Mouse (Mus musculus) adrenal gland, postnatal 10 days (tissue): ENCODE measurements at regions not wholly inside any gene's neighbourhood (a gene's known extent, or its start where the extent isn't known, plus 50 kb on each side); places are given as distances from the start of the nearest gene placed in this dataset.

Source experiments
- DNase-seq: peaks from one replicate; pipeline ENCODE4 v3.0.0; 2021; ENCODE audit warnings: mixed read lengths

DNA sequence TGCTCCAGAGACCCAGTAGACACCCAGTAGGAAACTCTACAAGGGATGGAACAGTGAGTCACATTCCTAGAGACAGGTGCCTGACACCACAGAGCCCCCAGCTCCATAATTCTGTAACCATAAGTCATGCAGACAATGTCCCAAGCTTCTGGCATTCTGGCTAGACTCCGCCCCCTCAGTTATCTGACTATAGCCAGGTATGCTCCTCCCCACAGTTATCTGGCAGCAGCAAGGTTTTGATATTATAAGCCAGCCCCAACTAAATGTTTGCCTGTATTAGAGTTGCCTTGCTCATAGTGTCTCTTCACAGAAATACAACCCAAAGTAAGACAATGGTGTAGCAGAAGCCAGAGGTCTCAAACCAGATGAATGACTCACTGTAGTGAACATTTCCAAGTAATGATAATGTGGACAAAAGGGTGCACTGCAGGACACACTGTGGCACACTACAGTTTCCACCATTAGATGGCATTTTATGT, 121.4 kb upstream of the Otogl start:
- DNase-seq, result no peak

- no peak for DNase-seq
Measured at GRCm38 (mm10) chr10:108027506-108027905, 115.6 kb upstream of the Otogl start.

GRCm38 (mm10) chr10:108024227-108024626, 112.3 kb upstream of the Otogl start:
- DNase-seq, result no peak

- no peak for DNase-seq
Measured at GRCm38 (mm10) chr10:108016552-108016951, 104.6 kb upstream of the Otogl start.

- DNase-seq, result no peak
Measured at GRCm38 (mm10) chr10:107994836-107995585, 83.1 kb upstream of the Otogl start.

DNA sequence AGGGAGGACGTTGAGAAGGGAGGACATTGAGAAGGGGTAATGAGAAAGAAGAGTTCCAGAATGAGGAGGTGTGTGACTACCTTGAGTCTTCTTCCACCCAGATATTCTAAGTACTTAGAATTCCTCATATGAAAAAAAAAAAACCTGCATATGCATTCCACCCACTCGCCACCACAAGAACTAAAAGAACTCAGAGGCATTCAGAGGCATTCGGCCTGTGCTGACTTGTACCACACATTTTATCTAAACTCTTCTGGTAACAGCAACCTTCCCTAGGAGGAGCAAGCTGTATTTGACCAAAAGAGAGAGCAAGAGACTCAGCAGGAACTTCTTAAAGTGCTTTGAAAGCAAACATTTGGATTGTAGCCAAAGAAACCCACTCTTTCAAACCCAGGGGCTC, 80.7 kb upstream of the Otogl start:
- no peak for DNase-seq

GRCm38 (mm10) chr10:107990557-107990956, 78.6 kb upstream of the Otogl start:
- DNase-seq, result no peak

DNA sequence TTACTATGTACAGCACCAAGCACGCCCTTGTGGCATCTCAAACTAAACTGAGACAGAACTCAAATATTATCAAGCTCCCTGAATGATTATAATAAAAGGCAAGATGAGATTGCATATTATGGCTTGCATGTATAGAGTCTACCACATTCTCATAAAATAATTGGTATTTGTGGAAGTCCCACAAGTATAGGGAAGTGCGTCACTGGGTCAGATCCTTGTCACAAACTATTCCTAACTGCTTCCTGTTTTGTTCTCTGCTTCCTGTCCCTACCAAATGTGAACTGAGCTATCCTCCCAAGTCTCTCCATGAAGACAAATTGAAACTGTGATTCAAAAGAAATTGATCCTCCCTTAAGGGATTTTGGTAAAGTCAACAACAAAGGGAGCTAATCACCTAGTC, 78.0 kb upstream of the Otogl start:
- DNase-seq, result no peak

- DNase-seq, result no peak
Measured at GRCm38 (mm10) chr10:107982632-107983031, 70.7 kb upstream of the Otogl start.

DNA sequence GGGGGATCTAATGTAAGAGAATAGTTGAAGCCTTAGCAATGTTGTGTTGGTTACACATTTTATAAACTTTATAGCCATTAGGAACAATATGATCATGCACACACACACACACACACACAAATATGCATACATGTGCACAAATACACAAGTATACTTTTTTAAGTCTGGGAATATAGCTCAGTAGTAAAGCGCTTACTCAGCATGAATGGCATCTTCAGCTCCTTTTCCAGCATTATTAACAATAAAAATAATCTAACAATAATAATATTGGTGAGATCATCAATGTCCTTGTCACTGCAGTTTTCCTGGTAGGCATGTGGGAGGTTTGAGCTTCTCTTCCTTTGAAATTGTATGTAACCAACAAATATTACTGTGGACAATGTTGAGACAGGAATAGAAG, 70.1 kb upstream of the Otogl start:
- no peak for DNase-seq

DNA sequence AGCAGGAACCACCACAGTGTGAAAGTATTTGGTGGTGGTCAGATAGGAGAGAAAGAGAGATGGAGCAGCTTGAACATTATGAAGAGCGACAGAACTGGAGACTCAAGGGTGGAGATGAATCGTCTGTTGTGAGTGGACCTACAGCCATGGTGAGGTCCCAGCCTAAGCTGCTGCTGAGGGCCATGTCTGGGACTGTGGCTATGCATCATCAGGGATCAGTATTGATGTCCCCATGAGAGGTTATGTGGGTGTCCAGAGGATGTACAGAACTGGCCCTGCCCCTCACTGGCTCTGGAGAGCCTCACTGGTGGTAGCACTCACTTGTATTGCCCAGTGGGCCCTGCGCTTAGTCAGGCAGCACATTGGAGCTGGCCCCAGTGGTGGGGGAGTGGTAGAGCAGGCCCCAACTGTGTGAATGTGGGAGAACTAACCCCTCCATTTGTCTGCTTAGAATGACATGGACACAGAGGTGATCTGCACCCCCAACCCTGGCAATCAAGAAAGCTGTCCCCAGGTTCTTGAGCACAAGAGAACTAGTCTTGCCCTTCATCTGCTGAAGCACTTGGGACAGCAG, 64.5 kb upstream of the Otogl start:
- DNase-seq, result no peak

DNA sequence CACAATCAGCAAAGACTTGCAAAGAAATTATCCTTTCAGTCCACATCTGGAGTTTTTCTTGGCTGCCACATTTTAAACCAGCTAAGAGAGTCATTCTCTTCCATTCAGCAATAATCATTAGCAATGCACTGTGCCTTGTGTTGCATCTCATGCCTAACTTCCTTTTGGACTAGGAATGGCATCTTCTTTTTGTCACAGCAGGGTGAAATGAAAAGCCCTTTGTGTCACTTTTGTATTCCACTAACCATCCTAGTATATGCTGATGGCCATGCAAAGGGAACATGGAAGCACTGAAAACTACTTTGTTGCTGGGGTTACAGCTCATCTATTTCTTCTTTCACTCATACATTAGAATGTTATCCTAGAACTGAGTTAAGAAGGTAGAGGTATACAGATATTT, 59.8 kb upstream of the Otogl start:
- DNase-seq, result no peak

- no peak for DNase-seq
Measured at GRCm38 (mm10) chr10:107966996-107967395, 55.1 kb upstream of the Otogl start.

GRCm38 (mm10) chr10:107964022-107964421, 52.1 kb upstream of the Otogl start:
- no peak for DNase-seq

GRCm38 (mm10) chr10:107962130-107962529, 50.2 kb upstream of the Otogl start:
- no peak for DNase-seq
